Mouse (Mus musculus) forebrain, embryonic 16.5 days (tissue): ENCODE measurements around the gene Fbxo4. TPM values are rescaled to one million over a fixed set of nuclear protein-coding genes. Genes with fewer than 3 reads are reported as not detected.

Experiments used
- ATAC-seq: fragments of 200-750 bp; cut with Nextera tagmentation; 2 replicates; pipeline ENCODE4 v1.8.0; 2017; ENCODE audit warnings: mild to moderate bottlenecking, moderate library complexity
- H3K27ac ChIP-seq: fragments of 300-500 bp; sonication (generic); 2 replicates; pipeline ENCODE4 v1.5.1; 2014; ENCODE audit warnings: low read length, control low read depth
- H3K27me3 ChIP-seq: fragments of 300-500 bp; sonication (generic); replicated peaks from 2 replicates; pipeline ENCODE4 v1.6.1; 2014; ENCODE audit warnings: low read length; ENCODE audit not compliant: control insufficient read depth, insufficient read depth
- H3K36me3 ChIP-seq: fragments of 300-500 bp; sonication (generic); 2 replicates; pipeline ENCODE4 v1.6.1; 2014; ENCODE audit not compliant: control insufficient read depth, insufficient read depth
- H3K4me1 ChIP-seq: fragments of 300-500 bp; sonication (generic); replicated peaks from 2 replicates; pipeline ENCODE4 v1.6.1; 2014; ENCODE audit warnings: low read length; ENCODE audit not compliant: control insufficient read depth, insufficient read depth
- H3K4me2 ChIP-seq: fragments of 300-500 bp; sonication (generic); 2 replicates; pipeline ENCODE4 v1.6.1; 2014; ENCODE audit warnings: mild to moderate bottlenecking, low read length, control low read depth
- H3K4me3 ChIP-seq: fragments of 300-500 bp; sonication (generic); replicated peaks from 2 replicates; pipeline ENCODE4 v1.5.1; 2014; ENCODE audit warnings: mild to moderate bottlenecking, low read length, control low read depth
- H3K9ac ChIP-seq: fragments of 300-500 bp; sonication (generic); replicated peaks from 2 replicates; pipeline ENCODE4 v1.6.1; 2014; ENCODE audit warnings: low read depth, low read length, control low read depth
- H3K9me3 ChIP-seq: fragments of 300-500 bp; sonication (generic); 2 replicates; pipeline ENCODE4 v1.6.1; 2016; ENCODE audit warnings: low read length; ENCODE audit not compliant: control insufficient read depth
- WGBS: fragments of 180-500 bp; shearing (Covaris S2); extraction: QIAGEN DNeasy Blood & Tissue Kit; methylation state at CpG from one replicate; pipeline ENCODE4 v1.1.7; 2014; 5-methylcytosine and 5-hydroxymethylcytosine counted together
- polyA plus RNA-seq: library from polyadenylated mRNA; unstranded; fragments of >200 nt; fragmentation: Nextera tagmentation; extraction: Ambion mirVana; gene quantifications from 2 replicates; pipeline ENCODE4 v1.2.1, GENCODE M21; 2015

The Fbxo4 gene
- polyA plus RNA-seq, 1 experiment from 2014 or later = 6.2 TPM

DNA sequence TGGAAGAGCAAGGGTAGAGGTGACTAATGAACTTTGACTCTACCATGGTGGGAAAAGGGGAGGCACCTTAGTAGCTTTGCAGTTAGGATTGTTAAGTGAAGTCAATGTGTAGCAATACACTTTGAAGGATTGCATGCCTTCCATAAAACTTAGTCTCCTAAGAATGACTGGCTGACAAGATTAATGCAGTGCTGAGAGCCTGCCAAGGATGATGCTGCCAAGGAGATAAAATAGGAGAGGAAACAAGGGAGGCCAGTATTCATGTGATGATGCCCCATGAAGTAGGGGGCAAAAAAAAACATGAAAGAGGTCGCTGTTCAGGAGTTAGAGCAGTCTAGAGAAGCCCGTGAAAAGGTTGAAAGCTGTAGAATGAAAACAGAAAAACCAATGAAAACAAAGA lies 5.5 kb upstream of the Fbxo4 start:
- H3K9me3 ChIP-seq = no peaks in the 10 kb centered on the region
- H3K27ac ChIP-seq = no peak overlapping the region
- no peak for ATAC-seq
- no peaks in the 10 kb centered on the region for H3K4me1 ChIP-seq
- no peaks in the 10 kb centered on the region for H3K27me3 ChIP-seq
- no peak overlapping the region for H3K9ac ChIP-seq
- H3K36me3 ChIP-seq = peaks cover 9% of the 10 kb centered on the region
- no peak overlapping the region for H3K4me3 ChIP-seq
- WGBS = 89% methylated on average over 2 of the region's 2 CpGs
- no peak overlapping the region for H3K4me2 ChIP-seq

DNA sequence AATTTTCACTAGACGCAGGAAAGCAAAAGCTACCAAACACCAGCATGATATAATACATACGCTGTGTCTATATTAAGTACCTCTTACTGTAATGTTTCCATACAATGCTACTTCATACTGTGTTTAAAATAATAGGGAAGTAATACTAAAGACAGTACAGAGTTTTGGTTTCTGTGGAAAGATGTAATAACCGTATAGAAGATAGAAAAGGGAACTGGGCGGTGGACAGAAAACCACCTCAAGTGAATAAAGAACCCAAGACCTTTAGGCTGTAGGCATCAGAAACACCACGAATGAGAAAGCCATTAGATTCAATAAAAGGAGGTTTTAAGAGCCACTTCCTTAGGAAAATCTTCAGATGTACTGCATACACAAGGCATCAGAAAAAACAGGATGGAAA lies 3.4 kb upstream of the Fbxo4 start:
- no peak overlapping the region for H3K4me2 ChIP-seq
- no peaks in the 10 kb centered on the region for H3K27me3 ChIP-seq
- no peak overlapping the region for H3K4me3 ChIP-seq
- 94% methylated on average over 5 of the region's 5 CpGs for WGBS
- peaks cover 5% of the 10 kb centered on the region; the same call in 1 of the 2 replicates for H3K36me3 ChIP-seq
- no peak overlapping the region for H3K9ac ChIP-seq
- no peak overlapping the region for H3K27ac ChIP-seq
- H3K4me1 ChIP-seq = peaks cover 3% of the 10 kb centered on the region; the same call in 1 of the 2 replicates
- no peak for ATAC-seq
- H3K9me3 ChIP-seq = no peaks in the 10 kb centered on the region

DNA sequence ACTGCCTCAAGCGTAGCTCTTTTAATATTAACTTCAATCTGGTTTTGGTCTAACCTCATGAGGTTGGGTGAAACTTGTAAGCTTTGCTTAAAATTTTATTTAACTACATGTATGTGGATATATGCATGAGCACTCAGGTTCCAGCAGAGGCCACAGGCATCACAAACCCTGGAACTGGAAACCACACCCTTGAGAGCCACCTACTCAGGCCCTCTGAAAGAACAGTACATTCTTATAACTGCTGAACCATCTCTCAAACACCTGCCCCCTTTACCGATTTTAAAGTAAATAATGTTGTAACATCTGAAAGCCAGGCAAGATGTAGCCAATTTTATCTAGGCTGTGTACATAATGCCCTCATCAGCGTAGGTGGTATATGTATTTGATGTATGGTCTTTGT lies 498 bp upstream of the Fbxo4 start:
- no peaks in the 10 kb centered on the region for H3K27me3 ChIP-seq
- H3K27ac ChIP-seq = no peak overlapping the region; the same call in 1 of the 2 replicates
- WGBS = 83% methylated on average over 3 of the region's 3 CpGs
- peak overlapping the region; percentile 81 for H3K4me2 ChIP-seq
- no peak overlapping the region for H3K4me3 ChIP-seq
- no peaks in the 10 kb centered on the region for H3K9me3 ChIP-seq
- peaks cover 3% of the 10 kb centered on the region; the same call in 1 of the 2 replicates for H3K4me1 ChIP-seq
- no peak for ATAC-seq
- H3K9ac ChIP-seq = peak overlapping the region; percentile 97; the same call in 1 of the 2 replicates
- H3K36me3 ChIP-seq = peaks cover 5% of the 10 kb centered on the region; the same call in 1 of the 2 replicates

DNA sequence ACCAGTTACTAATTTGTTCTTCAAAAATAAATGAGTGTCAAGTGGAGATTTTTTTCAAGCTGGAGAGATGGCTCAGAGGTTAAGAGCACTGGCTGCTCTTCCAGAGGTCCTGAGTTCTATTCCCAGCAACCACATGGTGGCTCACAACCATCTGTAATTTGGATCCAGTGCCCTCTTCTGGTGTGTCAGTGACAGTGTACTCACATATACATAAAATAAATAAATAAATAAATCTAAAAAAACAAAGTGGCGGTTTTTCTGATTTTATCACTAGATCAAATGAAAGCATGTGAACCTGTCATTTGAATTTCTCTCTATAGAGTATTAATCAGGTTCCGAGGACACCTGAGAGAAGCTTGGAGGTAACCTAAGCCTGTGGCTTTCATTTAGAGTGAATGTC lies 1.1 kb downstream of the Fbxo4 start:
- no peaks in the 10 kb centered on the region for H3K27me3 ChIP-seq
- no peak overlapping the region for H3K9ac ChIP-seq
- peaks cover 3% of the 10 kb centered on the region; the same call in 1 of the 2 replicates for H3K36me3 ChIP-seq
- H3K4me3 ChIP-seq = no peak overlapping the region
- no peaks in the 10 kb centered on the region for H3K9me3 ChIP-seq
- no peak for ATAC-seq
- no peak overlapping the region for H3K27ac ChIP-seq
- WGBS = 93% methylated on average over 2 of the region's 2 CpGs
- H3K4me1 ChIP-seq = peaks cover 3% of the 10 kb centered on the region; the same call in 1 of the 2 replicates
- H3K4me2 ChIP-seq = no peak overlapping the region

DNA sequence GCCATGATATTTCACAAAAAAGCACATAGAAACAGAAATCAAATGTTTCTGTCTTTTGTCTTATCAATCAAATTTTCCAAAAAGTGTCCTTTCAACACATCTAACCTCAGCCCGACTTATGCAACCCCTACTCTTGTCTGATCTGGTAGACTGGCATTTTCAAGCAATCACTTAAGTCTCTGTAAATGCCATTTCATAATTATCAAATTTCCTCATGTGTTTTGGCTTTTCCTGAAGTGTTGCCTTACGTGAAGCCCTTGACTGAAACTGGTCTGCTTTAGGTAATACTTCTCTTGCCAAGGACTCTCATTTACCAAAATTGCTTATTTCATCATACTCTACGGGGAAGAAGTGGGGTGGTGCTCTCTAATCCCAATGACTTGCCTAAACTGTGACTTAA lies 6.1 kb downstream of the Fbxo4 start:
- Histone ChIP-seq H3K9ac (no peak overlapping the region), H3K36me3 (no peaks in the 10 kb centered on the region), H3K4me1 (no peaks in the 10 kb centered on the region), H3K4me2 (no peak overlapping the region), H3K27ac (no peak overlapping the region), H3K9me3 (no peaks in the 10 kb centered on the region), H3K4me3 (no peak overlapping the region), H3K27me3 (no peaks in the 10 kb centered on the region)
- no peak for ATAC-seq
- 91% methylated on average over 3 of the region's 3 CpGs for WGBS

DNA sequence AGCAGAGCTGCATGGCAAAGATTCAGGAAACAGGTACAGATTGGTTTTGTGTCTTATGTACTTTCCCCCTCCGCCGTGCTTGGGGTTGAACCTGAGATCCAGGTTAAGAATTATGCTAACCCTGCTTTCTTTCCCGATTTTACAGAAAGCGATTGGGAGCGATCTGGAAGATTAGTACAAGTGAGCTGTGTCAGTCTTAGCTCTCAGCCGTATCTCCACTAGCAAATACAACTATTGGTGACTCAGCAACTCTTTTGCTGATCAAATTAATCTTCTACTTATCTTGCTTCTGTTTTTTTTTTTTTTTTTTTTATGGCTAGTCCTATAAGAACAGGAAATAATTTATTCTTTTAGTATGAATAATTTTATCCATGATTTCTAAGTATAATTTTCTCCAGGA lies 9.2 kb downstream of the Fbxo4 start:
- H3K9ac ChIP-seq = no peak overlapping the region
- H3K27me3 ChIP-seq = no peaks in the 10 kb centered on the region
- WGBS = 98% methylated on average over 6 of the region's 6 CpGs
- no peaks in the 10 kb centered on the region for H3K4me1 ChIP-seq
- no peak overlapping the region for H3K27ac ChIP-seq
- H3K36me3 ChIP-seq = no peaks in the 10 kb centered on the region
- no peak overlapping the region for H3K4me2 ChIP-seq
- no peak for ATAC-seq
- no peak overlapping the region for H3K4me3 ChIP-seq
- H3K9me3 ChIP-seq = no peaks in the 10 kb centered on the region

DNA sequence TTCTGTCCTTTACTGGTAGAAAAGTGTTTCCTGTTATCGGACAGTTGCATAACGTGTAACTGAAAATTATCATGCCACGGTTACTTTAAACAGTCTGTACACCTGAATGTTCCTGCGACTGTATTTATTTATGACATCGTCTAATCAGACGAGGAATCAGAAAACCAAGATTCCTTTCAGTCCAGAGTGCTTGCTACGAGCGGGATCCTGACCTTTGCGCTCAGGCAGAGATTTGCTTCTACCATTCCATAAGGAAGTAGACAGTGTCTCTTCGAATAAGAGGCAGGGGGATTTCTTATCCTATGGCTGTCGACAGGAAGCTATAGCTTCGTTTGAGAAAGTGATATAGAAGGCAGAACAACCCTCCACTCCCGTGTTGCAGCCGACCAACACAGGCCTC lies 9.6 kb downstream of the Fbxo4 start:
- no peak for ATAC-seq
- no peak overlapping the region for H3K4me2 ChIP-seq
- no peak overlapping the region for H3K4me3 ChIP-seq
- no peak overlapping the region for H3K27ac ChIP-seq
- WGBS = 93% methylated on average over 14 of the region's 14 CpGs
- no peaks in the 10 kb centered on the region for H3K27me3 ChIP-seq
- H3K4me1 ChIP-seq = no peaks in the 10 kb centered on the region
- no peaks in the 10 kb centered on the region for H3K36me3 ChIP-seq
- no peak overlapping the region for H3K9ac ChIP-seq
- H3K9me3 ChIP-seq = no peaks in the 10 kb centered on the region

DNA sequence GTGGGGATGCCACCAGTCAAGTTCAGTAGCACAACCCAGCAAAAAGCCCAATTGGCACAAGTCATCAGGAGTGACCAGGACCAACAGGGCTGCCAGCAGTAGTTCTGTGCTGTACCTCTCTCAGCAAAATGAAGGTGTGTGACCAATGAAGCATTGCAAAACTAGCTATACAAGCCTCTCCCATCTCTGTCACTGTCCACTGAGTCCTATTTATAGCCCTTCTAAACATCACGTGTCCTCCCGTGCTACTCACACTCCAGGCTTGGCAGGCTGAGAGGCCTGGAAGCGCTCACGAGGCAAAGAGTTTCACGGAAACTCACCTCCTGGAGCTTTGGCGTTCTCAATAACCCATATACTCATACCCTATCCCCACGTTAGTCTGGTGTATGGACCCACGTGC lies 17.1 kb downstream of the Fbxo4 start:
- Histone ChIP-seq H3K27ac (no peak overlapping the region), H3K36me3 (no peaks in the 10 kb centered on the region), H3K4me2 (no peak overlapping the region), H3K27me3 (no peaks in the 10 kb centered on the region), H3K9me3 (no peaks in the 10 kb centered on the region), H3K4me1 (no peaks in the 10 kb centered on the region), H3K4me3 (no peak overlapping the region), H3K9ac (no peak overlapping the region)
- WGBS = 83% methylated on average over 8 of the region's 8 CpGs
- ATAC-seq = no peak

DNA sequence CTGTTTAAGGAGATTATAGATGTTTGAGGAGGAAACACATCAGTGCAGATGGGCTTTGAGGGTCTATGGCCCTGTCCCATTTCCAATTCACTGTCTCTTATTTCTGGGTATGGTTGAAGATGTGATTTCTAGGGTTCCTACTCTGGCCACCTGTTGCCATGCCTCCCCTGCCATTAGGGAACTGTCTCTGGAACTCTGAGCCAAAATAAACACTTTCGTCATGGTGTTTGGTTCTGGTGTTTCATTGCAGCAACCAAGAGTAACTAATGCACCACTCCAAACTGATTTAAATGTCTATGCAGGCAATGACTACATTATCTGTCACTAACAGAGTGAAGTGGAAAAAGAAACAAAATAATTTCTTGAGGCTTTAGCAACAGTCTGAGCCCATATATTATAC lies 19.3 kb downstream of the Fbxo4 start:
- Histone ChIP-seq H3K4me2 (no peak overlapping the region), H3K4me3 (no peak overlapping the region), H3K4me1 (no peaks in the 10 kb centered on the region), H3K9me3 (no peaks in the 10 kb centered on the region), H3K9ac (no peak overlapping the region), H3K36me3 (no peaks in the 10 kb centered on the region), H3K27me3 (no peaks in the 10 kb centered on the region), H3K27ac (no peak overlapping the region)
- no peak for ATAC-seq
- 48% methylated on average over 1 of the region's 1 CpGs for WGBS

DNA sequence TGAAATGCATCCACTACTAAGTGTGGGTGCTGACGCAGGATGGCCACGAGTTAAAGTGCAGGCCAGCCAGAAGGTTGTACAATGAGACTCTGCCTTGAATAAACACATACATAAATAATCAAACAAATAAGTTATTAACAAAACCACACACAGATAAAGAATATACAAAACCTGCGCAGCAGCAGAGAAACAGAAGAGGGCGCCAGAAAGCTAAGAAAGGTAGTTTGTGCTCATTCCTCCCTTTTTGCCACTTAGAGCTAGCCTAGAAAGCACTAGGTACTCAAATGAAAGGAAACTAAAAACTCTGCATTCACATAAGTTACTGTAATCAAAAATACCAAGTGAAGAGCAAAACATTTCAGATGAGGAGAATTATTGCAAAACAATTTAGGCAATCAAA lies 21.4 kb downstream of the Fbxo4 start:
- no peak; the same call in 1 of the 2 replicates for ATAC-seq

More for the DNA sequence above, 21.4 kb downstream of the Fbxo4 start:
- no peak overlapping the region for H3K9ac ChIP-seq
- H3K36me3 ChIP-seq = no peaks in the 10 kb centered on the region
- H3K9me3 ChIP-seq = no peaks in the 10 kb centered on the region
- no peaks in the 10 kb centered on the region for H3K27me3 ChIP-seq
- no peak overlapping the region for H3K4me2 ChIP-seq
- 18% methylated on average over 4 of the region's 4 CpGs for WGBS
- no peaks in the 10 kb centered on the region for H3K4me1 ChIP-seq
- no peak overlapping the region for H3K4me3 ChIP-seq
- no peak overlapping the region for H3K27ac ChIP-seq
